Mouse (Mus musculus): ENCODE results near the gene Tuba1c.

Tuba1c gene

GRCm38 (mm10) chr15:99029619-99030584, at the start of gene Tuba1c:
Gene Tuba1c, plus strand, starts transcription at chr15:99029891.
- peak; percentile 91 for DNase-seq (ENCODE audit: low spot score)

GRCm38 (mm10) chr15:98980012-98980614, 49.6 kb upstream of the Tuba1c start:
- no peak for DNase-seq (ENCODE audit: low spot score)

GRCm38 (mm10) chr15:98982100-98982499, 47.6 kb upstream of the Tuba1c start:
- no peak for DNase-seq (ENCODE audit: low spot score)

- no peak for DNase-seq (ENCODE audit: low spot score)
These were observed 46.1 kb upstream of the Tuba1c start for GRCm38 (mm10) chr15:98983431-98984081.

- DNase-seq (ENCODE audit: low spot score): no peak
These were observed 45.0 kb upstream of the Tuba1c start for GRCm38 (mm10) chr15:98984681-98985080.

- DNase-seq (ENCODE audit: low spot score): peak; percentile 67
These were observed 44.3 kb upstream of the Tuba1c start for GRCm38 (mm10) chr15:98985240-98985981.

GRCm38 (mm10) chr15:98985982-98986715, 43.5 kb upstream of the Tuba1c start:
- no peak for DNase-seq (ENCODE audit: low spot score)

GRCm38 (mm10) chr15:98987077-98987630, 42.5 kb upstream of the Tuba1c start:
- DNase-seq (ENCODE audit: low spot score): no peak

- DNase-seq (ENCODE audit: low spot score): no peak
These were observed 42.0 kb upstream of the Tuba1c start for GRCm38 (mm10) chr15:98987661-98988181.

- DNase-seq (ENCODE audit: low spot score): no peak
These were observed 40.9 kb upstream of the Tuba1c start for GRCm38 (mm10) chr15:98988787-98989186.

- DNase-seq (ENCODE audit: low spot score): no peak
These were observed 39.8 kb upstream of the Tuba1c start for GRCm38 (mm10) chr15:98989701-98990430.

- no peak for DNase-seq (ENCODE audit: low spot score)
These were observed 38.8 kb upstream of the Tuba1c start for GRCm38 (mm10) chr15:98990669-98991539.

- DNase-seq (ENCODE audit: low spot score): no peak
These were observed 38.1 kb upstream of the Tuba1c start for GRCm38 (mm10) chr15:98991540-98992050.

- no peak for DNase-seq (ENCODE audit: low spot score)
These were observed 37.4 kb upstream of the Tuba1c start for GRCm38 (mm10) chr15:98992086-98992912.

GRCm38 (mm10) chr15:98993093-98993793, 36.4 kb upstream of the Tuba1c start:
- peak; percentile 94 for DNase-seq (ENCODE audit: low spot score)

GRCm38 (mm10) chr15:98993865-98994264, 35.8 kb upstream of the Tuba1c start:
- DNase-seq (ENCODE audit: low spot score): peak; percentile 82

- no peak for DNase-seq (ENCODE audit: low spot score)
These were observed 34.7 kb upstream of the Tuba1c start for GRCm38 (mm10) chr15:98994957-98995520.
